Mouse (Mus musculus): ENCODE measurements at regions not wholly inside any gene's neighbourhood (a gene's known extent, or its start where the extent isn't known, plus 50 kb on each side); places are given as distances from the start of the nearest gene placed in this dataset.

DNA sequence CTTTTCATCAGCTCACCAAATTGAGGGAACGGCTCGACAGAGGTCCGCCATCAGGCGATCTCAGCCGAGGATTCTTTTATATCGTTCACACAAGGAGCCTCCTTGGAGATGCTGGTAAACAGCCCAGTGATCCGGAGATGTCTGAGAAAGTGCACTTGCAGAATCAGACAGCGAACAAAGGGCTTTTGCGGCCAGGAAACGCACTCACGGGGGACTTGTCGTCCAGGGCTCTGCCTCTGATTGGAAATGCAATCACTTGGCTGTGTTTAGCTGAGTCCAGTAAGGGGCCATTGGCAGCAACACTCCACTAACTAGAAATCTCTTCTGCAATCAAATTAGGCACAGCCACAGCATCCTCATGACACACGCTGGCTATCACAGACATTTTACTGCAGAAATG lies 232.3 kb upstream of the Mphosph6 start:
- Histone ChIP-seq H3K9me3 (ENCODE audit: low read length) (no peaks in the 10 kb centered on the region), H3K4me1 (ENCODE audit: insufficient read depth) (peaks cover 8% of the 10 kb centered on the region; the same call in 1 of the 2 replicates), H3K4me3 (ENCODE audit: low read depth, low read length) (no peak overlapping the region), H3K27me3 (ENCODE audit: insufficient read depth, low read length) (no peaks in the 10 kb centered on the region), H3K4me2 (ENCODE audit: low read depth) (peak overlapping the region; percentile 27), H3K9ac (peak overlapping the region; percentile 25), H3K36me3 (ENCODE audit: insufficient read depth) (no peaks in the 10 kb centered on the region), H3K27ac (ENCODE audit: low read depth, low read length) (peak overlapping the region; percentile 16; the same call in 1 of the 2 replicates)
- DNase-seq (peak; percentile 56), ATAC-seq (peak; percentile 61)
- TF ChIP-seq CTCF (IDR thresholded peaks at IDR 0.05; ENCODE audit: low read depth): no peak
- WGBS: 13% methylated on average over 13 of the region's 13 CpGs

DNA sequence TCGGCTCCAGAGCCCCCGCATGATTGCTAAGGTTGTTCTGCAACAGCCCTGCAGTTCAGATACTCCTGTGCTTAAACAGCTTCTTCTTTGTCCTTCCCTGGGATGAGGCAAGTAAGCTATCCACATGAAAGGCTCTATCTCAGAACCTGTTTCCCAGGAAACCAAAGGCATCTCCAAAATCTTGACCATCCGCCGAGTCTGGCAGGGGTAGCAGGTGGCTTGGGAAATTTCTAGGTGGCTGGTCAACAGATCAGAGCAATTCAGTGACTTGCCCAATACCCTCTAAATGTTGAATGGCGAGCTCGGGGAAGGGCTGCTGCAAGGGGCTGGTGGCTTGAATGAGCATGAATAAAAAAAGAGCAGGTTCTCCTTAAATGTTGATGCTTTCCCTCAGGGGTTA lies 229.7 kb upstream of the Mphosph6 start:
- TF ChIP-seq CTCF (IDR thresholded peaks at IDR 0.05; ENCODE audit: low read depth): no peak
- 40% methylated on average over 6 of the region's 6 CpGs for WGBS

GRCm38 (mm10) chr8:118028061-118028850 lies 226.5 kb upstream of the Mphosph6 start:
- ATAC-seq (no peak), DNase-seq (no peak)
- Histone ChIP-seq H3K36me3 (ENCODE audit: insufficient read depth) (no peaks in the 10 kb centered on the region), H3K4me1 (ENCODE audit: insufficient read depth) (no peaks in the 10 kb centered on the region), H3K9me3 (ENCODE audit: low read length) (no peaks in the 10 kb centered on the region), H3K4me3 (ENCODE audit: low read depth, low read length) (no peak overlapping the region), H3K9ac (no peak overlapping the region), H3K4me2 (ENCODE audit: low read depth) (no peak overlapping the region), H3K27ac (ENCODE audit: low read depth, low read length) (no peak overlapping the region), H3K27me3 (ENCODE audit: insufficient read depth, low read length) (no peaks in the 10 kb centered on the region)
- TF ChIP-seq CTCF (IDR thresholded peaks at IDR 0.05; ENCODE audit: low read depth): no peak
- WGBS: 90% methylated on average over 13 of the region's 13 CpGs

More for the DNA sequence above, 229.7 kb upstream of the Mphosph6 start:
- DNase-seq (no peak), ATAC-seq (peak; percentile 16; the same call in 1 of the 2 replicates)
- peaks cover 8% of the 10 kb centered on the region; the same call in 1 of the 2 replicates for H3K4me1 ChIP-seq (ENCODE audit: insufficient read depth)
- H3K27ac ChIP-seq (ENCODE audit: low read depth, low read length): no peak overlapping the region
- no peaks in the 10 kb centered on the region for H3K36me3 ChIP-seq (ENCODE audit: insufficient read depth)
- H3K27me3 ChIP-seq (ENCODE audit: insufficient read depth, low read length): no peaks in the 10 kb centered on the region
- H3K4me3 ChIP-seq (ENCODE audit: low read depth, low read length): no peak overlapping the region
- no peak overlapping the region for H3K9ac ChIP-seq
- no peak overlapping the region for H3K4me2 ChIP-seq (ENCODE audit: low read depth)
- H3K9me3 ChIP-seq (ENCODE audit: low read length): no peaks in the 10 kb centered on the region

- Histone ChIP-seq H3K4me3 (ENCODE audit: low read depth, low read length) (no peak overlapping the region), H3K27me3 (ENCODE audit: insufficient read depth, low read length) (no peaks in the 10 kb centered on the region), H3K9me3 (ENCODE audit: low read length) (no peaks in the 10 kb centered on the region), H3K27ac (ENCODE audit: low read depth, low read length) (no peak overlapping the region), H3K4me2 (ENCODE audit: low read depth) (no peak overlapping the region), H3K4me1 (ENCODE audit: insufficient read depth) (no peaks in the 10 kb centered on the region), H3K36me3 (ENCODE audit: insufficient read depth) (no peaks in the 10 kb centered on the region), H3K9ac (no peak overlapping the region)
- WGBS: 100% methylated on average over 1 of the region's 1 CpGs
- TF ChIP-seq CTCF (IDR thresholded peaks at IDR 0.05; ENCODE audit: low read depth): no peak
- no peak for DNase-seq
- ATAC-seq: no peak
These were observed 221.7 kb upstream of the Mphosph6 start for GRCm38 (mm10) chr8:118023451-118023850.

GRCm38 (mm10) chr8:118021978-118022377 lies 220.2 kb upstream of the Mphosph6 start:
- no peak overlapping the region for H3K27ac ChIP-seq (ENCODE audit: low read depth, low read length)
- WGBS: 72% methylated on average over 3 of the region's 3 CpGs
- DNase-seq: no peak

GRCm38 (mm10) chr8:118017261-118017660 lies 215.5 kb upstream of the Mphosph6 start:
- no peaks in the 10 kb centered on the region; the same call in 1 of the 2 replicates for H3K27me3 ChIP-seq (ENCODE audit: insufficient read depth, low read length)
- TF ChIP-seq CTCF (IDR thresholded peaks at IDR 0.05; ENCODE audit: low read depth): no peak
- H3K9me3 ChIP-seq (ENCODE audit: low read length): no peaks in the 10 kb centered on the region
- H3K27ac ChIP-seq (ENCODE audit: low read depth, low read length): no peak overlapping the region
- DNase-seq (peak; percentile 22), ATAC-seq (no peak)
- H3K36me3 ChIP-seq (ENCODE audit: insufficient read depth): no peaks in the 10 kb centered on the region
- no peak overlapping the region for H3K9ac ChIP-seq
- 12% methylated on average over 6 of the region's 6 CpGs for WGBS
- no peak overlapping the region for H3K4me2 ChIP-seq (ENCODE audit: low read depth)
- H3K4me3 ChIP-seq (ENCODE audit: low read depth, low read length): no peak overlapping the region
- H3K4me1 ChIP-seq (ENCODE audit: insufficient read depth): no peaks in the 10 kb centered on the region; the same call in 1 of the 2 replicates

More at GRCm38 (mm10) chr8:118021978-118022377, 220.2 kb upstream of the Mphosph6 start:
- no peak overlapping the region for H3K4me2 ChIP-seq (ENCODE audit: low read depth)
- H3K27me3 ChIP-seq (ENCODE audit: insufficient read depth, low read length): no peaks in the 10 kb centered on the region
- no peaks in the 10 kb centered on the region for H3K36me3 ChIP-seq (ENCODE audit: insufficient read depth)
- TF ChIP-seq CTCF (IDR thresholded peaks at IDR 0.05; ENCODE audit: low read depth): no peak
- no peak for ATAC-seq
- H3K4me3 ChIP-seq (ENCODE audit: low read depth, low read length): no peak overlapping the region
- H3K9ac ChIP-seq: no peak overlapping the region
- H3K4me1 ChIP-seq (ENCODE audit: insufficient read depth): no peaks in the 10 kb centered on the region; the same call in 1 of the 2 replicates
- no peaks in the 10 kb centered on the region for H3K9me3 ChIP-seq (ENCODE audit: low read length)

DNA sequence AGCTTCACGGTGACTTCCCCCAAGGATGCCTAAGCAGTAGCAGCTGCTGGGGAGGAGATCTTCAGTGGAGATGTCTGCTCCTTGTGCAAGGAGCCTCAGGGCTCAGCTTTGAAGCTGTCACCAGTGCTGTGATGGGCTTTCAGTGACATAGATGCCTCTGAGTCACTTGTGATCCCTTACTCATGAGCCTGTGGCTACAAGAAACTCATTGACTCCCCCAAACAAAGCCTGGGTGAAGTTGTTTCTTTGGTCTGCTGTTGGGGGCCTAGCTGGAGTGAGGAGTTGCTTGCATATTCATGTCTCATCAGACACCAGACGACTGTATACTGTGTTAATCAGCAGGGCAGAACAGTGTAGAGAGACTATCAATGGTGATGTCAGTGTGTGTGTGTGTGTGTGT lies 203.4 kb upstream of the Mphosph6 start:
- DNase-seq: no peak
- no peak overlapping the region for H3K4me3 ChIP-seq (ENCODE audit: low read depth, low read length)

More for the DNA sequence above, 203.4 kb upstream of the Mphosph6 start:
- H3K27me3 ChIP-seq (ENCODE audit: insufficient read depth, low read length): peaks cover 3% of the 10 kb centered on the region; the same call in 1 of the 2 replicates
- H3K9me3 ChIP-seq (ENCODE audit: low read length): no peaks in the 10 kb centered on the region
- H3K4me1 ChIP-seq (ENCODE audit: insufficient read depth): peaks cover 4% of the 10 kb centered on the region; the same call in 1 of the 2 replicates
- 16% methylated on average over 2 of the region's 2 CpGs for WGBS
- ATAC-seq: peak; percentile 36; the same call in 1 of the 2 replicates
- no peak overlapping the region for H3K9ac ChIP-seq
- H3K27ac ChIP-seq (ENCODE audit: low read depth, low read length): no peak overlapping the region
- H3K36me3 ChIP-seq (ENCODE audit: insufficient read depth): no peaks in the 10 kb centered on the region
- H3K4me2 ChIP-seq (ENCODE audit: low read depth): no peak overlapping the region
- TF ChIP-seq CTCF (IDR thresholded peaks at IDR 0.05; ENCODE audit: low read depth): no peak

Data from forebrain, postnatal 0 days (tissue).